Comparison of ENCODE assay signal across 10 mouse cellular contexts in the genomic region with DNA sequence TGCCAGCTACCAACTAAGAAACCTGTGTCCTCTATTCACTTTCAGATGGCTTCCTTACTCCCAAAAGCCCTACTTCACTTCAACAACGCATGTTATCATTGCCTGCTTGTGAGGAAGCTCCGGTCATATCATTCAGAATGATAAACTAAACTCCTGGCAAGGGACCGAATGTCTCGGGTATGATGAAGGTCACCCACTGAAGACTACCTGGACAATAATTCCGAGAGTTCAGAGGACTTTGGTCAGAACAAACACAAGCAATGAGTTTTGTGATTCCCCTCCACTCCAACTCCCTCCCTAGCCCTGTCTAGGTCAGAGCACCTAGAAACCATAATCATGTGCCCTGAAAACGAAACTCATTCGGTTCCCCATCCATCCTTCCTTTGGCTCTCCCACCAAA. TPM values are rescaled to one million over a fixed set of nuclear protein-coding genes. Genes with fewer than 3 reads are reported as not detected.
A peak's percentile ranks its signal among the peaks of the same experiment; 100 is the strongest.
DNase-seq lines count a peak whose midpoint lies in the region; ATAC-seq and TF ChIP-seq lines count a peak whose summit lies in the region.
"Had no signal": no experiment of that assay in that cellular context is flagged by ENCODE, and none has a peak within 500 bp of the region (broad histone marks: within the 10 kb centered on the region; RNA-seq: fewer than 3 reads in every experiment).

No protein-coding gene starts in this region.

- intact Hi-C loops in left cerebral cortex, adult 2 months (cut with DNase I): loop anchor here (2.0 to 5.0 kb wide), 2 partner anchors 29 to 55 kb away; no protein-coding TSS in a partner anchor
- intact Hi-C loops in left cerebral cortex, postnatal 14 days (cut with DNase I): no loop called here

- no peak overlapping the region for H3K9ac ChIP-seq in embryonic facial prominence, embryonic 15.5 days
- 0 out of 2 replicates have a peak overlapping the region, but pooled peaks have one; percentile 44 for H3K9ac ChIP-seq in intestine, embryonic 14.5 days (ENCODE audit: low read length)
- H3K9ac ChIP-seq in midbrain, embryonic 15.5 days: no peak overlapping the region

- H3K36me3 ChIP-seq in embryonic facial prominence, embryonic 15.5 days: no peaks in the 10 kb centered on the region
- no peaks in the 10 kb centered on the region for H3K36me3 ChIP-seq in intestine, embryonic 14.5 days (ENCODE audit: control insufficient read depth, insufficient read depth, low read length)
- H3K36me3 ChIP-seq in midbrain, embryonic 15.5 days (replicated peaks): no peaks in the 10 kb centered on the region

- H3K27me3 ChIP-seq in embryonic facial prominence, embryonic 15.5 days: peaks cover 31% of the 10 kb centered on the region
- H3K27me3 ChIP-seq in intestine, embryonic 14.5 days (replicated peaks; ENCODE audit: control insufficient read depth, insufficient read depth, low read length): peaks cover 38% of the 10 kb centered on the region
- peaks cover 32% of the 10 kb centered on the region for H3K27me3 ChIP-seq in midbrain, embryonic 15.5 days (replicated peaks)

- 73% methylated on average over 7 of the region's 7 CpGs for WGBS in embryonic facial prominence, embryonic 15.5 days
- 66% methylated on average over 7 of the region's 7 CpGs for WGBS in intestine, embryonic 14.5 days
- 73% methylated on average over 7 of the region's 7 CpGs for WGBS in midbrain, embryonic 15.5 days

- peak overlapping the region; percentile 92 for H3K27ac ChIP-seq in left cerebral cortex, adult 2 months
- no peak overlapping the region for H3K27ac ChIP-seq in embryonic facial prominence, embryonic 15.5 days (replicated peaks)
- no peak overlapping the region for H3K27ac ChIP-seq in intestine, embryonic 14.5 days (ENCODE audit: low read depth)
- no peak overlapping the region for H3K27ac ChIP-seq in midbrain, embryonic 15.5 days

- peak overlapping the region; percentile 61 for H3K4me3 ChIP-seq in left cerebral cortex, adult 2 months
- peak overlapping the region; percentile 47 for H3K4me3 ChIP-seq in embryonic facial prominence, embryonic 15.5 days (replicated peaks)
- H3K4me3 ChIP-seq in intestine, embryonic 14.5 days (ENCODE audit: low read depth, low read length): peak overlapping the region; percentile 49
- peak overlapping the region; percentile 35; the same call in 1 of the 2 replicates for H3K4me3 ChIP-seq in midbrain, embryonic 15.5 days

- ATAC-seq in embryonic facial prominence, embryonic 15.5 days (ENCODE audit: insufficient number of reproducible peaks, low FRiP score, low TSS enrichment, low read depth): no peak
- no peak for ATAC-seq in intestine, embryonic 14.5 days (replicated peaks; ENCODE audit: low FRiP score, low TSS enrichment, low read depth)
- no peak for ATAC-seq in midbrain, embryonic 15.5 days (replicated peaks)

- no peak overlapping the region; the same call in 1 of the 2 replicates for H3K4me2 ChIP-seq in embryonic facial prominence, embryonic 15.5 days (replicated peaks)
- H3K4me2 ChIP-seq in intestine, embryonic 14.5 days (ENCODE audit: low read length): peak overlapping the region; percentile 82
- no peak overlapping the region for H3K4me2 ChIP-seq in midbrain, embryonic 15.5 days

- no peak for DNase-seq in left cerebral cortex, adult 2 months (ENCODE audit: extremely low spot score in 1 of 2, low spot score in 2 of 2)
- no peak for DNase-seq in left cerebral cortex, postnatal 14 days (ENCODE audit: low spot score in 2 of 2)
- DNase-seq in intestine, embryonic 14.5 days (ENCODE audit: low spot score): no peak
- DNase-seq in embryo, embryonic 11 days: no peak
- DNase-seq in ovary, postnatal 36 days (ENCODE audit: low spot score): no peak
- no peak for DNase-seq in right cerebral cortex, postnatal 14 days

- H3K9me3 ChIP-seq in embryonic facial prominence, embryonic 15.5 days (replicated peaks): no peaks in the 10 kb centered on the region
- H3K9me3 ChIP-seq in intestine, embryonic 14.5 days (ENCODE audit: control insufficient read depth, low read length): no peaks in the 10 kb centered on the region
- H3K9me3 ChIP-seq in midbrain, embryonic 15.5 days: no peaks in the 10 kb centered on the region

- peaks cover 9% of the 10 kb centered on the region; the same call in 1 of the 2 replicates for H3K4me1 ChIP-seq in embryonic facial prominence, embryonic 15.5 days
- H3K4me1 ChIP-seq in intestine, embryonic 14.5 days (replicated peaks; ENCODE audit: control insufficient read depth, insufficient read depth, low read length): 0 out of 2 replicates have a peak, but pooled peaks cover 2% of the 10 kb centered on the region
- H3K4me1 ChIP-seq in midbrain, embryonic 15.5 days: peaks cover 8% of the 10 kb centered on the region

- TF ChIP-seq CTCF in left cerebral cortex, adult 2 months (IDR thresholded peaks at IDR 0.05): no peak

RNA-seq across cellular contexts. Expression of a gene that starts 1.2 kb away (rescaled TPM):
- 10 to 100 TPM; 37.6 to 46.2 TPM for total RNA-seq in left cerebral cortex, adult 2 months (2021)
- 10 to 100 TPM; 17.6 to 20.4 TPM for total RNA-seq in left cerebral cortex, postnatal 14 days (2021)
- 1.6 and 2.5 TPM in 2 replicates for polyA plus RNA-seq in embryonic facial prominence, embryonic 15.5 days (2015; fragmentation: Nextera tagmentation; extraction: Ambion mirVana)
- 2.1 and 2.4 TPM in 2 replicates for polyA plus RNA-seq in intestine, embryonic 14.5 days (2014; fragmentation: Nextera tagmentation; extraction: Ambion mirVana)
- polyA plus RNA-seq in midbrain, embryonic 15.5 days (2015; fragmentation: Nextera tagmentation; extraction: Ambion mirVana): 0.84 and 1.2 TPM in 2 replicates
- total RNA-seq: granulocyte monocyte progenitor cell, adult 5-6 weeks; monocyte, adult 5-6 weeks had no signal

RNA-seq across cellular contexts. Expression of a gene that starts 35.6 kb away (rescaled TPM):
- 100 to 1,000 TPM; 167 to 177 TPM for total RNA-seq in left cerebral cortex, adult 2 months (2021)
- total RNA-seq in left cerebral cortex, postnatal 14 days (2021): 100 to 1,000 TPM in 1 of 2 experiments, 10 to 100 TPM in 1; 100.0 to 122 TPM
- polyA plus RNA-seq in embryonic facial prominence, embryonic 15.5 days (2015; fragmentation: Nextera tagmentation; extraction: Ambion mirVana): 191 and 202 TPM in 2 replicates
- polyA plus RNA-seq in intestine, embryonic 14.5 days (2014; fragmentation: Nextera tagmentation; extraction: Ambion mirVana): 262 and 279 TPM in 2 replicates
- polyA plus RNA-seq in midbrain, embryonic 15.5 days (2015; fragmentation: Nextera tagmentation; extraction: Ambion mirVana): 96.7 and 117 TPM in 2 replicates
